Mouse (Mus musculus): ENCODE data around the gene Il34. TPM values are rescaled to one million over a fixed set of nuclear protein-coding genes. Genes with fewer than 3 reads are reported as not detected.
A peak's percentile ranks its signal among the peaks of the same experiment; 100 is the strongest.

Il34 gene
- polyA plus RNA-seq, 1 experiment from 2014 or later, result 0.18 TPM

- Histone ChIP-seq H3K9me3 (ENCODE audit: control insufficient read depth, low read length) (no peaks in the 10 kb centered on the region), H3K27ac (ENCODE audit: low read depth, low read length) (no peak overlapping the region)
- DNase-seq (ENCODE audit: low spot score), result no peak
Measured at GRCm38 (mm10) chr8:110717131-110717530, 88.6 kb downstream of the Il34 start.

DNA sequence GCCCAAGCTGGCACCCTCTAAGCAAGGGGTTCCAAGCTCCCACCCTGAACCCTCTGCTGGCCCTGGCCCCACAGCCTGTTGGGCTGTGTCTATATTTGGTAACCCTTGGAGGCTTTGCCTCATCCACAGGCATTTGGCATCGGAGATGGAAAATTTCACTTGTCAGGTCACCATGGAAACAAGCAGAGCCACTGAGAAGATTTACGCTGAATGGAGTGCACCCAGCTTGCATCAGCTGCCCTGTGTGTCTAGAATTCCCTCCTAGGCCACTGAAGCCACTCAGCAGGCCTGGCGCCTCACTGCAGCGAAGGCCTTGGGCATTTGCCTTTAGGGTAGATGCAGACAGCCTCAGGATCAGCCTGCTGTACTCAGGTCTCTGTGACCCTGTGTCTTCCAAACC is 89.6 kb downstream of the Il34 start:
- DNase-seq (ENCODE audit: low spot score), result no peak
- 73% methylated on average over 4 of the region's 4 CpGs for WGBS
- H3K27ac ChIP-seq (ENCODE audit: low read depth, low read length), result no peak overlapping the region
- H3K4me2 ChIP-seq, result no peak overlapping the region
- H3K4me1 ChIP-seq (replicated peaks; ENCODE audit: control insufficient read depth, insufficient read depth, low read length), result peaks cover 17% of the 10 kb centered on the region
- peaks cover 18% of the 10 kb centered on the region for H3K36me3 ChIP-seq (ENCODE audit: control insufficient read depth, insufficient read depth, low read length)
- no peak overlapping the region for H3K9ac ChIP-seq (ENCODE audit: low read depth, low read length)
- no peak for ATAC-seq (replicated peaks; ENCODE audit: low FRiP score)
- no peak overlapping the region for H3K4me3 ChIP-seq (ENCODE audit: low read depth, low read length)
- H3K9me3 ChIP-seq (ENCODE audit: control insufficient read depth, low read length), result no peaks in the 10 kb centered on the region
- H3K27me3 ChIP-seq (replicated peaks; ENCODE audit: control insufficient read depth, insufficient read depth, low read length), result peaks cover 13% of the 10 kb centered on the region

More at GRCm38 (mm10) chr8:110717131-110717530, 88.6 kb downstream of the Il34 start:
- peaks cover 10% of the 10 kb centered on the region for H3K36me3 ChIP-seq (ENCODE audit: control insufficient read depth, insufficient read depth, low read length)
- WGBS, result 76% methylated on average over 7 of the region's 7 CpGs
- H3K4me3 ChIP-seq (ENCODE audit: low read depth, low read length), result no peak overlapping the region
- H3K9ac ChIP-seq (ENCODE audit: low read depth, low read length), result no peak overlapping the region
- H3K4me1 ChIP-seq (replicated peaks; ENCODE audit: control insufficient read depth, insufficient read depth, low read length), result peaks cover 17% of the 10 kb centered on the region
- no peak for ATAC-seq (replicated peaks; ENCODE audit: low FRiP score)
- H3K4me2 ChIP-seq, result no peak overlapping the region
- H3K27me3 ChIP-seq (replicated peaks; ENCODE audit: control insufficient read depth, insufficient read depth, low read length), result peaks cover 18% of the 10 kb centered on the region

GRCm38 (mm10) chr8:110714827-110715519 is 90.8 kb downstream of the Il34 start:
- peaks cover 13% of the 10 kb centered on the region for H3K4me1 ChIP-seq (replicated peaks; ENCODE audit: control insufficient read depth, insufficient read depth, low read length)
- no peak for ATAC-seq (replicated peaks; ENCODE audit: low FRiP score)
- H3K4me2 ChIP-seq, result no peak overlapping the region
- H3K9me3 ChIP-seq (ENCODE audit: control insufficient read depth, low read length), result no peaks in the 10 kb centered on the region
- no peak overlapping the region for H3K27ac ChIP-seq (ENCODE audit: low read depth, low read length)
- peaks cover 24% of the 10 kb centered on the region for H3K36me3 ChIP-seq (ENCODE audit: control insufficient read depth, insufficient read depth, low read length)
- no peak overlapping the region for H3K4me3 ChIP-seq (ENCODE audit: low read depth, low read length)
- H3K9ac ChIP-seq (ENCODE audit: low read depth, low read length), result no peak overlapping the region
- no peak for DNase-seq (ENCODE audit: low spot score)
- 84% methylated on average over 15 of the region's 15 CpGs for WGBS
- H3K27me3 ChIP-seq (replicated peaks; ENCODE audit: control insufficient read depth, insufficient read depth, low read length), result peaks cover 2% of the 10 kb centered on the region; the same call in 1 of the 2 replicates

DNA sequence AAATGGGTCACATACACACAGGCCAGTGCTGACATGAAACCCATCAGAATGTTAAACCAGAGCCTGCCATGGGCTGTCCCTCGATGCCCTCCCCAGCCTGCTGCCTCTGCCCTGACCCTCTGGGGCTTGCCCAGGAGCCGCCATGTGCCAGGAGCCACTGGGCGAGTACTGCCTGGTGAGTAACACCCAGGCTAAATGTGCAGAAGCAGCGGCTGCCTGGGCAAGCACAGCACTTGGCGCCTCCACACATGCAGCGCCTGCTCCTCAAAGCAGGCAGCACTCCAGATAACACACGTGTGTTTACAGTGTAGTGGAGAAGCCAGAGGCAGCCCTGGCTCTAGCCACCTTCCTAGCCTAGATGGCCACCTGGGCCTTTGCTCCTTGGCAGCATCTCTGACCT is 92.7 kb downstream of the Il34 start:
- H3K36me3 ChIP-seq (ENCODE audit: control insufficient read depth, insufficient read depth, low read length), result peaks cover 24% of the 10 kb centered on the region
- H3K9ac ChIP-seq (ENCODE audit: low read depth, low read length), result no peak overlapping the region
- H3K9me3 ChIP-seq (ENCODE audit: control insufficient read depth, low read length), result no peaks in the 10 kb centered on the region
- DNase-seq (ENCODE audit: low spot score) (no peak), ATAC-seq (replicated peaks; ENCODE audit: low FRiP score) (no peak)
- H3K27me3 ChIP-seq (replicated peaks; ENCODE audit: control insufficient read depth, insufficient read depth, low read length), result no peaks in the 10 kb centered on the region
- 86% methylated on average over 7 of the region's 7 CpGs for WGBS
- peaks cover 2% of the 10 kb centered on the region; the same call in 1 of the 2 replicates for H3K4me1 ChIP-seq (replicated peaks; ENCODE audit: control insufficient read depth, insufficient read depth, low read length)
- H3K27ac ChIP-seq (ENCODE audit: low read depth, low read length), result no peak overlapping the region
- H3K4me2 ChIP-seq, result no peak overlapping the region
- no peak overlapping the region for H3K4me3 ChIP-seq (ENCODE audit: low read depth, low read length)

DNA sequence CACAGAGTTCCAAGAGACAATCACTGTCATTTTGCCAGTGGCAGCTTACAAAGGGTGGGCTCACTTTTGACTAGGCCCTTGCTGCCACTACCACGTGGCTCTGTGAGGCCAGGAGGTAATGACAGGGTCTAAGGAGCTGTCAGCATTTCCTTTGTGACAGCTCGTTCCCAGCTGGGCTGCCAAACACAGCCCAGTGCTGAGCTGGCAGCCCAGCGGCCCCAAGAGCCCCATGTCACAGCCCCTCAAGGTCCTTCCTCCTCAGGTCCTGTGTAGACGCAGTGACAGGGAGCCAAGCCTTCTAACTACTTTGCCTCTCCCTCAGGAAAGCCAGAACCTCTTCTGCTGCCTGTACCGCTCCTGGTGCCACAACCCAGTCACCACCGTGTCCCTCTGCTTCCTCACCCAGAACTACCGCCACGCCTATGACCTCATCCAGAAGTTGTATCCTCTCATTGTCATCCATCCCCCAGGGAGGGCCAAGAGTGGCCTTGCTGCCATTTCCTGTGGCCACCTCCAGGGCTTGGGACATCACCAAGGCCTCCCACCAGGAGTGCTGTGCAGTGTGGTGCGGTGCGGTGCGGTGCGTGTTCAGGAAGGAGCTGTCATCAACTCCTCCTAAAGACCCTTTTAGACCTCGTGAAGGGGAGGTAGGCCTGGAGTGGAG is 94.3 kb downstream of the Il34 start:
- Histone ChIP-seq H3K4me2 (no peak overlapping the region), H3K9ac (ENCODE audit: low read depth, low read length) (no peak overlapping the region), H3K4me1 (replicated peaks; ENCODE audit: control insufficient read depth, insufficient read depth, low read length) (no peaks in the 10 kb centered on the region; the same call in 1 of the 2 replicates), H3K27me3 (replicated peaks; ENCODE audit: control insufficient read depth, insufficient read depth, low read length) (no peaks in the 10 kb centered on the region), H3K4me3 (ENCODE audit: low read depth, low read length) (no peak overlapping the region), H3K36me3 (ENCODE audit: control insufficient read depth, insufficient read depth, low read length) (peaks cover 24% of the 10 kb centered on the region), H3K27ac (ENCODE audit: low read depth, low read length) (peak overlapping the region; percentile 36; the same call in 1 of the 2 replicates), H3K9me3 (ENCODE audit: control insufficient read depth, low read length) (no peaks in the 10 kb centered on the region)
- peak; percentile 22; the same call in 1 of the 2 replicates for ATAC-seq (replicated peaks; ENCODE audit: low FRiP score)
- 65% methylated on average over 13 of the region's 13 CpGs for WGBS
- DNase-seq (ENCODE audit: low spot score), result no peak

- DNase-seq (ENCODE audit: low spot score) (no peak), ATAC-seq (replicated peaks; ENCODE audit: low FRiP score) (no peak)
- no peaks in the 10 kb centered on the region for H3K9me3 ChIP-seq (ENCODE audit: control insufficient read depth, low read length)
- 82% methylated on average over 3 of the region's 3 CpGs for WGBS
- H3K27ac ChIP-seq (ENCODE audit: low read depth, low read length), result no peak overlapping the region
- no peak overlapping the region for H3K4me2 ChIP-seq
- H3K4me3 ChIP-seq (ENCODE audit: low read depth, low read length), result no peak overlapping the region
- no peak overlapping the region for H3K9ac ChIP-seq (ENCODE audit: low read depth, low read length)
- H3K4me1 ChIP-seq (replicated peaks; ENCODE audit: control insufficient read depth, insufficient read depth, low read length), result no peaks in the 10 kb centered on the region; the same call in 1 of the 2 replicates
- H3K36me3 ChIP-seq (ENCODE audit: control insufficient read depth, insufficient read depth, low read length), result peaks cover 24% of the 10 kb centered on the region
- H3K27me3 ChIP-seq (replicated peaks; ENCODE audit: control insufficient read depth, insufficient read depth, low read length), result no peaks in the 10 kb centered on the region
Measured at GRCm38 (mm10) chr8:110710593-110710992, 95.1 kb downstream of the Il34 start.

DNA sequence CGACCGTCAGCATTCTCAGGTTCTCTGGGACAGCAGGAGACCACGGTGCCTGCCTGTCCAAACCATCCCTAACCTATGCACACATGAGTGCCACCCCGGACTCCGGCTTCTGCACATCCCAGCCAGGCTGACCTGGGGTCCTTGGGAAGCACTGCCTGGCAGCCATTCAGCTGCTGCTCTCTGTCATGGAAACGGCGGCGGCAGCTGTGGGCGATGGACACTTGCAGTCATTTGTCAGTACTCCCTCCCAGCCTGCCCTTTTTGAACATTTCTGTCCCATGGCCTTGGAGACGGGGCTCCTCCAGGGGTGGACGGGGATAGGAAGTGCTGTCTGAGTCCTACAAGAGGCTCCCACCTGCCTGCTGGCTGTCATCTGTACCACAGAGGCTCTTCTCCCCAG is 97.3 kb downstream of the Il34 start:
- Histone ChIP-seq H3K9ac (ENCODE audit: low read depth, low read length) (no peak overlapping the region), H3K27ac (ENCODE audit: low read depth, low read length) (no peak overlapping the region), H3K4me1 (replicated peaks; ENCODE audit: control insufficient read depth, insufficient read depth, low read length) (no peaks in the 10 kb centered on the region; the same call in 1 of the 2 replicates), H3K36me3 (ENCODE audit: control insufficient read depth, insufficient read depth, low read length) (peaks cover 24% of the 10 kb centered on the region), H3K9me3 (ENCODE audit: control insufficient read depth, low read length) (no peaks in the 10 kb centered on the region), H3K4me2 (no peak overlapping the region), H3K4me3 (ENCODE audit: low read depth, low read length) (no peak overlapping the region), H3K27me3 (replicated peaks; ENCODE audit: control insufficient read depth, insufficient read depth, low read length) (no peaks in the 10 kb centered on the region)
- DNase-seq (ENCODE audit: low spot score) (no peak), ATAC-seq (replicated peaks; ENCODE audit: low FRiP score) (no peak)
- 94% methylated on average over 11 of the region's 11 CpGs for WGBS

GRCm38 (mm10) chr8:110706288-110706870 is 99.3 kb downstream of the Il34 start:
- H3K36me3 ChIP-seq (ENCODE audit: control insufficient read depth, insufficient read depth, low read length), result peaks cover 9% of the 10 kb centered on the region; the same call in 1 of the 2 replicates
- H3K4me3 ChIP-seq (ENCODE audit: low read depth, low read length), result no peak overlapping the region
- no peaks in the 10 kb centered on the region; the same call in 1 of the 2 replicates for H3K4me1 ChIP-seq (replicated peaks; ENCODE audit: control insufficient read depth, insufficient read depth, low read length)
- H3K27ac ChIP-seq (ENCODE audit: low read depth, low read length), result no peak overlapping the region
- DNase-seq (ENCODE audit: low spot score), result no peak
- no peak overlapping the region for H3K9ac ChIP-seq (ENCODE audit: low read depth, low read length)
- no peak overlapping the region for H3K4me2 ChIP-seq
- no peaks in the 10 kb centered on the region for H3K27me3 ChIP-seq (replicated peaks; ENCODE audit: control insufficient read depth, insufficient read depth, low read length)
- WGBS, result 83% methylated on average over 3 of the region's 3 CpGs
- no peaks in the 10 kb centered on the region for H3K9me3 ChIP-seq (ENCODE audit: control insufficient read depth, low read length)
- ATAC-seq (replicated peaks; ENCODE audit: low FRiP score), result no peak

All from liver, embryonic 11.5 days (tissue).